Mouse (Mus musculus): ENCODE results near the gene Mybph. TPM values are rescaled to one million over a fixed set of nuclear protein-coding genes. Genes with fewer than 3 reads are reported as not detected.
A peak's percentile ranks its signal among the peaks of the same experiment; 100 is the strongest.

Gene Mybph
- polyA plus RNA-seq, 1 experiment from 2014 or later: 3.5 TPM

DNA sequence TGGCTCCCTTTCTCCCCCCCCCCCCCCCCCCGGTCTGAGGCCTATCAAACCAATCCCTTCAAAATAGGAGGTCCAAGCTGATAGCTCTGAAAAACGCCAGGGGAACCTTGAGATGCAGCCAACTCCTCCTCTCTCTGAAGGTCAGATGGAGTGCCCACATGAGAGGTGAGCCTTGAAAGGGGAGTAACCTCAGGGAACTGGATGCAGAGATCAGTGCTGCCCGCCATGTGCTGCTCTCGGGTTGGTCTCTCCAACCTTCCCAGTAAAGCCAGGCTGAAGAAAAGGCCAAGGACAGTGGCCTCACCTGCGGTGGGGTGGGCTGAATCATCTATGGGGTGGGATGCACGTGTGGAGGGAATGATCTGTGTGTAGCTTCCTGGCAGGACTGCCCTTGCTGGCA, 19.1 kb downstream of the Mybph start:
- WGBS (ENCODE audit: insufficient replicate concordance): 47% methylated on average over 6 of the region's 6 CpGs
- no peaks in the 10 kb centered on the region for H3K9me3 ChIP-seq (replicated peaks)
- peaks cover 17% of the 10 kb centered on the region for H3K4me1 ChIP-seq (replicated peaks)
- no peak for ATAC-seq (ENCODE audit: insufficient read depth)
- H3K27me3 ChIP-seq: peaks cover 12% of the 10 kb centered on the region
- no peak overlapping the region for H3K9ac ChIP-seq
- H3K4me2 ChIP-seq: no peak overlapping the region
- H3K27ac ChIP-seq (replicated peaks): no peak overlapping the region
- H3K4me3 ChIP-seq (replicated peaks): no peak overlapping the region
- no peaks in the 10 kb centered on the region for H3K36me3 ChIP-seq (replicated peaks)

- no peaks in the 10 kb centered on the region for H3K36me3 ChIP-seq (replicated peaks)
- peak overlapping the region; percentile 41 for H3K4me2 ChIP-seq
- 18% methylated on average over 7 of the region's 7 CpGs for WGBS (ENCODE audit: insufficient replicate concordance)
- H3K27me3 ChIP-seq: peaks cover 12% of the 10 kb centered on the region
- no peaks in the 10 kb centered on the region for H3K9me3 ChIP-seq (replicated peaks)
- no peak overlapping the region for H3K4me3 ChIP-seq (replicated peaks)
- H3K27ac ChIP-seq (replicated peaks): no peak overlapping the region
- peak; percentile 60 for ATAC-seq (ENCODE audit: insufficient read depth)
- H3K9ac ChIP-seq: no peak overlapping the region
- H3K4me1 ChIP-seq (replicated peaks): peaks cover 17% of the 10 kb centered on the region
These were observed 20.2 kb downstream of the Mybph start for GRCm38 (mm10) chr1:134213405-134213804.

DNA sequence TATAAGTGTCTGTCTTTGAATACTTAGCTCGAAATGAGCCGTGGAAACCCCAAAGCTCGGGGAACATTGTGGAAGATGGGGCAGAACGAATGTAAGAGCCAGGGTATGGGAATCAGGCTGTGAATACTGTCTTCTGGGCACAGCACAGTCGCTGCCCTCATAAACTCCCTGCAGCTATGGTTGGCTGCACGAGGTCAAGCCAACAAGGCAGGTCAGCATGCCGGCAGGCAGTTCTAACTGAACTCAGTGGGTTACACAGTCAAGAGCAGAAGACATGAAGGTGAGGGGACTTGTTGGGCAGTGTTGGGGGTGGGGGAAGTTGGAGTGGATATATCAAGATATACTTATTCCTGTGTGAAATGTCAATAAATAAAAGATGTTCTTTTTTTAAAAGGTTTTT, 21.8 kb downstream of the Mybph start:
- no peak overlapping the region for H3K4me2 ChIP-seq
- no peaks in the 10 kb centered on the region for H3K9me3 ChIP-seq (replicated peaks)
- no peak overlapping the region for H3K4me3 ChIP-seq (replicated peaks)
- H3K9ac ChIP-seq: no peak overlapping the region
- H3K4me1 ChIP-seq (replicated peaks): peaks cover 17% of the 10 kb centered on the region
- H3K27ac ChIP-seq (replicated peaks): no peak overlapping the region
- no peak for ATAC-seq (ENCODE audit: insufficient read depth)
- peaks cover 12% of the 10 kb centered on the region for H3K27me3 ChIP-seq
- WGBS (ENCODE audit: insufficient replicate concordance): 67% methylated on average over 7 of the region's 7 CpGs
- H3K36me3 ChIP-seq (replicated peaks): no peaks in the 10 kb centered on the region

GRCm38 (mm10) chr1:134215751-134216628, 22.7 kb downstream of the Mybph start:
- Histone ChIP-seq H3K27ac (replicated peaks) (no peak overlapping the region), H3K27me3 (peaks cover 4% of the 10 kb centered on the region), H3K4me3 (replicated peaks) (no peak overlapping the region), H3K4me2 (no peak overlapping the region), H3K9me3 (replicated peaks) (no peaks in the 10 kb centered on the region), H3K36me3 (replicated peaks) (no peaks in the 10 kb centered on the region), H3K4me1 (replicated peaks) (peaks cover 17% of the 10 kb centered on the region), H3K9ac (no peak overlapping the region)
- ATAC-seq (ENCODE audit: insufficient read depth): no peak
- 45% methylated on average over 11 of the region's 11 CpGs for whole genome bisulfite sequencing (ENCODE audit: insufficient replicate concordance)

DNA sequence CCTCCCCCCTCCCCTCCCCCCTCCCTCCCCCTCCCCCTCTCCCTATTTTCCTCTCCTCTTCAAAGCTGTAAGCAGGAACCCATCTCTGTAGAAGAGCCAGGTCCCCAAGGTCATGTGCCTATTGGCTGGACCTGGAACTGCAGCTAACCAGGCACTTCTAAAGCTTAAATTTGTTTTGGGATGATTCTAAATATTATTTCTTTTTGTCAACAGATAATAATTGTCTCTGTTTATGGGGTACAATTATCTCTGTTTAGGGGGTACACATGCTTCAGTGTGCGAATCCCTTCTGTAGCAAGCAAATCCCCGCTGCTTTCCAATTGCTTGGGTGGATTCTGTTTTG, 23.4 kb downstream of the Mybph start:
- no peaks in the 10 kb centered on the region for H3K9me3 ChIP-seq (replicated peaks)
- H3K27me3 ChIP-seq: no peaks in the 10 kb centered on the region; the same call in 1 of the 2 replicates
- no peak overlapping the region for H3K4me3 ChIP-seq (replicated peaks)
- no peak overlapping the region for H3K27ac ChIP-seq (replicated peaks)
- H3K4me1 ChIP-seq (replicated peaks): peaks cover 20% of the 10 kb centered on the region
- H3K9ac ChIP-seq: no peak overlapping the region
- no peak for ATAC-seq (ENCODE audit: insufficient read depth)
- no peaks in the 10 kb centered on the region for H3K36me3 ChIP-seq (replicated peaks)
- no peak overlapping the region for H3K4me2 ChIP-seq
- 79% methylated on average over 2 of the region's 2 CpGs for WGBS (ENCODE audit: insufficient replicate concordance)

GRCm38 (mm10) chr1:134217028-134217481, 23.8 kb downstream of the Mybph start:
- WGBS (ENCODE audit: insufficient replicate concordance): 48% methylated on average over 12 of the region's 12 CpGs
- Histone ChIP-seq H3K27me3 (no peaks in the 10 kb centered on the region; the same call in 1 of the 2 replicates), H3K4me2 (no peak overlapping the region), H3K36me3 (replicated peaks) (no peaks in the 10 kb centered on the region), H3K9me3 (replicated peaks) (no peaks in the 10 kb centered on the region), H3K27ac (replicated peaks) (no peak overlapping the region), H3K9ac (no peak overlapping the region), H3K4me1 (replicated peaks) (peaks cover 24% of the 10 kb centered on the region), H3K4me3 (replicated peaks) (no peak overlapping the region)
- no peak for ATAC-seq (ENCODE audit: insufficient read depth)

GRCm38 (mm10) chr1:134217942-134218341, 24.7 kb downstream of the Mybph start:
- WGBS (ENCODE audit: insufficient replicate concordance): 51% methylated on average over 3 of the region's 3 CpGs
- Histone ChIP-seq H3K36me3 (replicated peaks) (no peaks in the 10 kb centered on the region), H3K27ac (replicated peaks) (no peak overlapping the region), H3K4me2 (no peak overlapping the region), H3K9me3 (replicated peaks) (no peaks in the 10 kb centered on the region), H3K4me3 (replicated peaks) (no peak overlapping the region), H3K4me1 (replicated peaks) (peaks cover 24% of the 10 kb centered on the region), H3K9ac (no peak overlapping the region), H3K27me3 (no peaks in the 10 kb centered on the region; the same call in 1 of the 2 replicates)
- ATAC-seq (ENCODE audit: insufficient read depth): no peak

DNA sequence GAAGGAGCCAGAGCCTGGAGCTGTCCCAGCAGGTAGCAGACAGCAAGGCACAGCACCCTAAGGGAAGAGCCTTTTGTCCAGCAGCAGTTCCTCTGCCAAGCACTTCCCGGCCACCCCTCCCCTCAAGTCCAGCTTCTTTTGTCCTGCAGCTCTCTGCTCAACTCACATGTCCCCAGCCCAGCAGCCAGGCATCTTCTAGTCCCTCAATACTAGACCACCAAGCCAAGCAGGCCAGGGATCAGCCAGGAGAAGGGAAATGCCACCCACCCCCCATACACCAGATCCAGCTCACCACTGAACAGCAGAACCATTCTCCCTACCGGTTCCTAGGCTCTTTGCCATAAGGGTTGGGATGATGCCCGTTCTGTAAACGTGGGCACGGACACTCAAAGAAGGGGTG, 26.4 kb downstream of the Mybph start:
- no peak for ATAC-seq (ENCODE audit: insufficient read depth)
- Histone ChIP-seq H3K27ac (replicated peaks) (no peak overlapping the region), H3K4me3 (replicated peaks) (no peak overlapping the region), H3K4me1 (replicated peaks) (peaks cover 14% of the 10 kb centered on the region; the same call in 1 of the 2 replicates), H3K4me2 (no peak overlapping the region), H3K27me3 (peaks cover 10% of the 10 kb centered on the region; the same call in 1 of the 2 replicates), H3K9ac (no peak overlapping the region), H3K9me3 (replicated peaks) (no peaks in the 10 kb centered on the region), H3K36me3 (replicated peaks) (no peaks in the 10 kb centered on the region)
- WGBS (ENCODE audit: insufficient replicate concordance): 60% methylated on average over 5 of the region's 5 CpGs

- H3K27ac ChIP-seq (replicated peaks): no peak overlapping the region
- no peak overlapping the region for H3K4me3 ChIP-seq (replicated peaks)
- H3K27me3 ChIP-seq: peaks cover 15% of the 10 kb centered on the region; the same call in 1 of the 2 replicates
- ATAC-seq (ENCODE audit: insufficient read depth): no peak
- H3K9ac ChIP-seq: no peak overlapping the region
- H3K36me3 ChIP-seq (replicated peaks): no peaks in the 10 kb centered on the region
- 37% methylated on average over 1 of the region's 1 CpGs for WGBS (ENCODE audit: insufficient replicate concordance)
- no peak overlapping the region for H3K4me2 ChIP-seq
- H3K9me3 ChIP-seq (replicated peaks): no peaks in the 10 kb centered on the region
- peaks cover 14% of the 10 kb centered on the region; the same call in 1 of the 2 replicates for H3K4me1 ChIP-seq (replicated peaks)
These were observed 27.9 kb downstream of the Mybph start for GRCm38 (mm10) chr1:134221172-134221571.

DNA sequence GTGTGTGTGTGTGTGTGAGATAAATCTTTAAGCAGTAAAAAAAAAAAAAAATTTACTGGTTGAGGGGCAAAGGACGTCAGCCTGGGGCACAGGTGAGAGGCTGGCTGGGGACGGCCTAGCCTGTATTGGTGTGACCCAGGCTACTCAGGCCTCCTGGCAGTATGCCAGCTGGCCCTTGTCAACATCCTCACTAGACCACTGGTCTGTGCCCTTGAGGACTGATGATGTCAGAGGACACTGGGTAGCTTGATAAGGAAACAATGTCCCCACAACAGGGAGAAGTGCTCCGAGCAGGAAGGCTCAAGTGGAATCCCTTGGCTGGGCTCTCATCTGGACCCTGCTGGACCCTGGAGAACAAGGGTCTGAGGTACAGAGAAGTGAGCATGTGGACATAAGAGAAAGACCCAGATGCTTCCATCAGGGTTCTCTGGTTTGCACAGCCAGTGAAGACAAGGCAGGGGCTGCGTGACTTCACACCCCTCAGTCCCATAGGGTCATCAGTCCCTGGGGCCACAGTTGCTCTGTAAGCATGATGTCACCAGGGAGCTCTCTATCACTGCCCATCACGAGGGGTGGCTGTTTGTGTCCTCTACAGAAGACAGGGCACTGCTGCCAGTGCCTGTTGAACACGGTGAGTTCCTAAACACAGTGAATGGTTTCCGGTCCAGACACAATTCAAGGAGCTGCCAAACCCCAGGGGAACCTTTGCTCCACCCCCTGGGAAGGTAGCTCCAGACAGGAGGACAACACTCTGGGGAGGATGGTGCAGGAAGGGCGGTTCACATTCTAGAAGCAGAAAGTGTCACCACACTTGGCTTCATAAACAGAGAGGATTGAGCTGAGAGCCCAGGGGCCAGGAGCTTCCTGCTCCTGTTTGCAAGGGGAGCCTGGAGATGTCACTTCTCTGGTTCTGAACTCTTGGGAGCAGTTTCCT, 29.1 kb downstream of the Mybph start:
- H3K4me3 ChIP-seq (replicated peaks): no peak overlapping the region
- H3K27me3 ChIP-seq: peaks cover 18% of the 10 kb centered on the region; the same call in 1 of the 2 replicates
- H3K4me2 ChIP-seq: no peak overlapping the region
- no peaks in the 10 kb centered on the region for H3K36me3 ChIP-seq (replicated peaks)
- H3K9ac ChIP-seq: no peak overlapping the region
- H3K4me1 ChIP-seq (replicated peaks): peaks cover 14% of the 10 kb centered on the region; the same call in 1 of the 2 replicates
- H3K9me3 ChIP-seq (replicated peaks): no peaks in the 10 kb centered on the region
- ATAC-seq (ENCODE audit: insufficient read depth): peak; percentile 71
- 29% methylated on average over 8 of the region's 8 CpGs for WGBS (ENCODE audit: insufficient replicate concordance)
- H3K27ac ChIP-seq (replicated peaks): no peak overlapping the region
